Mouse (Mus musculus) heart, adult 11 months (tissue): ENCODE measurements around the gene Dhodh.

Source experiments
- DNase-seq: peaks from one replicate; pipeline ENCODE4 v3.0.0; 2022

Gene Dhodh

GRCm38 (mm10) chr8:109608271-109609152, at the start of gene Dhodh:
Dhodh (minus strand) TSS chr8:109608673.
- peak; percentile 100 for DNase-seq

- DNase-seq = no peak
Measured at GRCm38 (mm10) chr8:109656860-109657259, 48.4 kb upstream of the Dhodh start.

GRCm38 (mm10) chr8:109650801-109651200, 42.3 kb upstream of the Dhodh start:
- peak; percentile 52 for DNase-seq

- no peak for DNase-seq
Measured at GRCm38 (mm10) chr8:109648469-109648868, 40.0 kb upstream of the Dhodh start.

GRCm38 (mm10) chr8:109647331-109647730, 38.9 kb upstream of the Dhodh start:
- DNase-seq = peak; percentile 55

GRCm38 (mm10) chr8:109641236-109641635, 32.8 kb upstream of the Dhodh start:
- no peak for DNase-seq

- DNase-seq = no peak
Measured at GRCm38 (mm10) chr8:109640410-109640809, 31.9 kb upstream of the Dhodh start.

GRCm38 (mm10) chr8:109638851-109639250, 30.4 kb upstream of the Dhodh start:
- no peak for DNase-seq

GRCm38 (mm10) chr8:109635146-109635545, 26.7 kb upstream of the Dhodh start:
- DNase-seq = no peak

- no peak for DNase-seq
Measured at GRCm38 (mm10) chr8:109632498-109632897, 24.0 kb upstream of the Dhodh start.

- DNase-seq = no peak
Measured at GRCm38 (mm10) chr8:109628638-109629037, 20.2 kb upstream of the Dhodh start.

- DNase-seq = no peak
Measured at GRCm38 (mm10) chr8:109615569-109615968, 7.1 kb upstream of the Dhodh start.

- DNase-seq = no peak
Measured at GRCm38 (mm10) chr8:109614243-109615210, 6.1 kb upstream of the Dhodh start, which contains the start of gene Pkd1l3. Pkd1l3 (plus strand) TSS chr8:109614517.

GRCm38 (mm10) chr8:109609153-109609502, 655 bp upstream of the Dhodh start:
- DNase-seq = peak; percentile 90

- no peak for DNase-seq
Measured at GRCm38 (mm10) chr8:109607650-109608049, 823 bp downstream of the Dhodh start.

GRCm38 (mm10) chr8:109606725-109607124, 1.7 kb downstream of the Dhodh start:
- no peak for DNase-seq

- no peak for DNase-seq
Measured at GRCm38 (mm10) chr8:109595854-109596253, 12.6 kb downstream of the Dhodh start.

- no peak for DNase-seq
Measured at GRCm38 (mm10) chr8:109593117-109593788, 15.2 kb downstream of the Dhodh start.

GRCm38 (mm10) chr8:109592164-109592563, 16.3 kb downstream of the Dhodh start:
- DNase-seq = no peak

GRCm38 (mm10) chr8:109591367-109591766, 17.1 kb downstream of the Dhodh start:
- DNase-seq = no peak

GRCm38 (mm10) chr8:109590901-109591300, 17.6 kb downstream of the Dhodh start:
- DNase-seq = no peak

- DNase-seq = no peak
Measured at GRCm38 (mm10) chr8:109586972-109587504, 21.4 kb downstream of the Dhodh start.

- DNase-seq = peak; percentile 86
Measured at GRCm38 (mm10) chr8:109585652-109586051, 22.8 kb downstream of the Dhodh start.
